Mouse (Mus musculus): ENCODE measurements around the gene Grap2. TPM values are rescaled to one million over a fixed set of nuclear protein-coding genes. Genes with fewer than 3 reads are reported as not detected.
A peak's percentile ranks its signal among the peaks of the same experiment; 100 is the strongest.
"Not testable (repeated sequence)": the region's sequence is repeated elsewhere in the genome, so short reads cannot be mapped to it uniquely, and the experiment has no call there.

Grap2 gene
- total and polyA plus RNA-seq, 2 experiments from 2014 or later = not detected

GRCm38 (mm10) chr15:80574211-80575040 is 2.0 kb downstream of the Grap2 start:
- no peak overlapping the region for H3K27ac ChIP-seq (ENCODE audit: low read depth, low read length)
- no peak for ATAC-seq
- no peak for TF ChIP-seq CTCF (IDR thresholded peaks at IDR 0.05; ENCODE audit: low read depth)
- peaks cover 5% of the 10 kb centered on the region; the same call in 1 of the 2 replicates for H3K4me1 ChIP-seq (ENCODE audit: insufficient read depth)
- DNase-seq = peak; percentile 58
- no peak overlapping the region for H3K4me3 ChIP-seq (ENCODE audit: low read depth, low read length)
- 82% methylated on average over 17 of the region's 17 CpGs for WGBS
- H3K36me3 ChIP-seq (ENCODE audit: insufficient read depth) = no peaks in the 10 kb centered on the region
- no peak overlapping the region for H3K4me2 ChIP-seq (ENCODE audit: low read depth)
- H3K9ac ChIP-seq = no peak overlapping the region
- no peaks in the 10 kb centered on the region for H3K27me3 ChIP-seq (ENCODE audit: insufficient read depth, low read length)
- no peaks in the 10 kb centered on the region for H3K9me3 ChIP-seq (ENCODE audit: low read length)

- peak; percentile 57 for DNase-seq
- no peak for TF ChIP-seq CTCF (IDR thresholded peaks at IDR 0.05; ENCODE audit: low read depth)
- 58% methylated on average over 13 of the region's 13 CpGs for WGBS
Measured at GRCm38 (mm10) chr15:80575817-80576370, 3.5 kb downstream of the Grap2 start.

GRCm38 (mm10) chr15:80576415-80576994 is 4.1 kb downstream of the Grap2 start:
- DNase-seq (no peak), ATAC-seq (no peak)
- Histone ChIP-seq H3K4me3 (ENCODE audit: low read depth, low read length) (no peak overlapping the region), H3K36me3 (ENCODE audit: insufficient read depth) (no peaks in the 10 kb centered on the region), H3K4me1 (ENCODE audit: insufficient read depth) (peaks cover 5% of the 10 kb centered on the region; the same call in 1 of the 2 replicates), H3K9ac (no peak overlapping the region), H3K9me3 (ENCODE audit: low read length) (no peaks in the 10 kb centered on the region), H3K27ac (ENCODE audit: low read depth, low read length) (no peak overlapping the region), H3K27me3 (ENCODE audit: insufficient read depth, low read length) (no peaks in the 10 kb centered on the region), H3K4me2 (ENCODE audit: low read depth) (no peak overlapping the region)
- 60% methylated on average over 11 of the region's 11 CpGs for WGBS
- TF ChIP-seq CTCF (IDR thresholded peaks at IDR 0.05; ENCODE audit: low read depth) = no peak

More at GRCm38 (mm10) chr15:80575817-80576370, 3.5 kb downstream of the Grap2 start:
- ATAC-seq = peak; percentile 29; the same call in 1 of the 2 replicates
- Histone ChIP-seq H3K9ac (no peak overlapping the region), H3K4me1 (ENCODE audit: insufficient read depth) (peaks cover 5% of the 10 kb centered on the region; the same call in 1 of the 2 replicates), H3K36me3 (ENCODE audit: insufficient read depth) (no peaks in the 10 kb centered on the region), H3K4me2 (ENCODE audit: low read depth) (no peak overlapping the region), H3K4me3 (ENCODE audit: low read depth, low read length) (no peak overlapping the region), H3K27me3 (ENCODE audit: insufficient read depth, low read length) (no peaks in the 10 kb centered on the region), H3K27ac (ENCODE audit: low read depth, low read length) (no peak overlapping the region), H3K9me3 (ENCODE audit: low read length) (no peaks in the 10 kb centered on the region)

- H3K27me3 ChIP-seq (ENCODE audit: insufficient read depth, low read length) = no peaks in the 10 kb centered on the region
- H3K27ac ChIP-seq (ENCODE audit: low read depth, low read length) = no peak overlapping the region
- 9% methylated on average over 22 of the region's 22 CpGs for WGBS
- H3K4me3 ChIP-seq (ENCODE audit: low read depth, low read length) = no peak overlapping the region
- ATAC-seq = peak; percentile 16; the same call in 1 of the 2 replicates
- no peaks in the 10 kb centered on the region for H3K36me3 ChIP-seq (ENCODE audit: insufficient read depth)
- no peak overlapping the region for H3K9ac ChIP-seq
- no peaks in the 10 kb centered on the region for H3K9me3 ChIP-seq (ENCODE audit: low read length)
- peak overlapping the region; percentile 6; the same call in 1 of the 2 replicates for H3K4me2 ChIP-seq (ENCODE audit: low read depth)
- DNase-seq = no peak
- peaks cover 5% of the 10 kb centered on the region; the same call in 1 of the 2 replicates for H3K4me1 ChIP-seq (ENCODE audit: insufficient read depth)
- no peak for TF ChIP-seq CTCF (IDR thresholded peaks at IDR 0.05; ENCODE audit: low read depth)
Measured at GRCm38 (mm10) chr15:80577166-80577960, 5.0 kb downstream of the Grap2 start.

GRCm38 (mm10) chr15:80579121-80579520 is 6.7 kb downstream of the Grap2 start:
- no peak for ATAC-seq
- DNase-seq = no peak
- Histone ChIP-seq H3K36me3 (ENCODE audit: insufficient read depth) (no peaks in the 10 kb centered on the region), H3K4me2 (ENCODE audit: low read depth) (no peak overlapping the region), H3K4me3 (ENCODE audit: low read depth, low read length) (no peak overlapping the region), H3K9me3 (ENCODE audit: low read length) (no peaks in the 10 kb centered on the region), H3K9ac (no peak overlapping the region), H3K27ac (ENCODE audit: low read depth, low read length) (no peak overlapping the region), H3K27me3 (ENCODE audit: insufficient read depth, low read length) (no peaks in the 10 kb centered on the region), H3K4me1 (ENCODE audit: insufficient read depth) (peaks cover 5% of the 10 kb centered on the region; the same call in 1 of the 2 replicates)
- WGBS = 80% methylated on average over 3 of the region's 3 CpGs
- TF ChIP-seq CTCF (IDR thresholded peaks at IDR 0.05; ENCODE audit: low read depth) = no peak

- H3K9ac ChIP-seq; H3K27me3 ChIP-seq (ENCODE audit: insufficient read depth, low read length); H3K9me3 ChIP-seq (ENCODE audit: low read length); H3K4me2 ChIP-seq (ENCODE audit: low read depth); H3K36me3 ChIP-seq (ENCODE audit: insufficient read depth); H3K4me3 ChIP-seq (ENCODE audit: low read depth, low read length); H3K27ac ChIP-seq (ENCODE audit: low read depth, low read length); ATAC-seq; H3K4me1 ChIP-seq (ENCODE audit: insufficient read depth); DNase-seq: not testable (repeated sequence)
- 76% methylated on average over 1 of the region's 1 CpGs for WGBS
Measured at GRCm38 (mm10) chr15:80580585-80580984, 8.2 kb downstream of the Grap2 start.
